Mouse (Mus musculus): Measurements from ENCODE around the gene Cd164l2.
A peak's percentile ranks its signal among the peaks of the same experiment; 100 is the strongest.

The Cd164l2 gene

DNA sequence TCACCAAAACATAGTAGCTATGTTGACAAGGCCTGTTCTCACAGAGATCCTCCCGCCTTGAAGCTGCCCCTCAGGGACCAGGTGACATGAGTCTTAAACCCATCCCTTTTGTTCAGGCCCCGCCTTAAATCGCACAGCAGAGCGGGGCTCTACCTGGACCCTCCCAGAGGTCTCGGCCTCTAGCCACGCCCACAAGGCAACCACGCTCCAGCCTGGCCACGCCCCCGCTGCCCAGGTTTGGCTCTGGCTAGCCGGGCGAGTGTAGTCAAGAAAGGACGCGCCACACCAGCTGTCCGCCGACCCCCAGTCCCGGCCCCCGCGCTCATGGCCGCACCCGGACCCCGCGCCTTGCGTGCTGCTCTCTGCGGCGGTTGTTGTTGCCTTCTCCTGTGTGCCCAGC lies 8.7 kb downstream of the Cd164l2 start:
- DNase-seq (ENCODE audit: low spot score in 2 of 2), result no peak

GRCm38 (mm10) chr4:133221701-133222100 lies 9.8 kb downstream of the Cd164l2 start:
- DNase-seq (ENCODE audit: low spot score in 2 of 2), result no peak

DNA sequence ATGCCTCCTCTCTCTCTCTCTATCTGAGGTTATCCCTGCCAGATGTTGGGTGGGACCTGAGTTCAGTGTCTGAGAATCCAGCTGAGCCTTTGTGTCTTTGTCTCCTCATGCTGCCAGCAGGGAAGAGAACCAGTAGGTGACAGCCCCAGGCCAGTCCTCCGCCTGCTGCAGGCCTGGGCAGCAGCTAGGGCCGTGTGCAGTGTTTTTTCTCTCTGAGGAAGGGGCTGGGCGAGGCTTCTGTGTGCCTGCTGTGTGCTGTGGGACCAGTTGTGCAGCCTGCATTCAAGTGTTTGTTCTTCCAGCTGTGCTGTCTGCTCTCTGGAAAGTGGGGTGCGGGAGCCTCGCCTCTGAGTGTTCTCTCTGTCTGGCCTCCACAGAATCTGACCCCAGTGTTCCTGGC lies 11.9 kb downstream of the Cd164l2 start:
- DNase-seq (ENCODE audit: low spot score in 2 of 2), result no peak

DNA sequence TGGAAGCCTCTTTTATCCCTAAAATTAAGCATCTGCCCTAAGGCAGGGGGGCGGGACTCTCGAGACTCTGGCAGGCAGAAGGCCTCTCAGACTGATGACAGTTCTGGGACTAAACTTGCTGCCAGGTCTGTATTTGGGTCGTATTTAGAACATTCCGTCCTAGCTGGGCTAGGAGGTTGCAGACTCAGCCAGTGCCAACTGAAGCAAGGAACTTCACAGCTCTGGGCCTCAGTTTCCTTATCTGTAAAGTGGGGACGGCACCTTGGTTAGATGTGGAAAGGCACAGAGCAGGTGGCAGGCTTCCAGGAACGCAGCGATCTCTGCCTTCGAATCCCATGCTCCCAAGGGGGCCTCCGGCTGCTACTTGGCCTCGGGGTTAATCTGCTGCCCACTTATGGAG lies 14.1 kb downstream of the Cd164l2 start:
- DNase-seq (ENCODE audit: low spot score in 2 of 2), result no peak

- no peak for DNase-seq (ENCODE audit: low spot score in 2 of 2)
These were observed 15.7 kb downstream of the Cd164l2 start for GRCm38 (mm10) chr4:133227636-133228035.

- no peak for DNase-seq (ENCODE audit: low spot score in 2 of 2)
These were observed 17.7 kb downstream of the Cd164l2 start for GRCm38 (mm10) chr4:133229582-133229981.

DNA sequence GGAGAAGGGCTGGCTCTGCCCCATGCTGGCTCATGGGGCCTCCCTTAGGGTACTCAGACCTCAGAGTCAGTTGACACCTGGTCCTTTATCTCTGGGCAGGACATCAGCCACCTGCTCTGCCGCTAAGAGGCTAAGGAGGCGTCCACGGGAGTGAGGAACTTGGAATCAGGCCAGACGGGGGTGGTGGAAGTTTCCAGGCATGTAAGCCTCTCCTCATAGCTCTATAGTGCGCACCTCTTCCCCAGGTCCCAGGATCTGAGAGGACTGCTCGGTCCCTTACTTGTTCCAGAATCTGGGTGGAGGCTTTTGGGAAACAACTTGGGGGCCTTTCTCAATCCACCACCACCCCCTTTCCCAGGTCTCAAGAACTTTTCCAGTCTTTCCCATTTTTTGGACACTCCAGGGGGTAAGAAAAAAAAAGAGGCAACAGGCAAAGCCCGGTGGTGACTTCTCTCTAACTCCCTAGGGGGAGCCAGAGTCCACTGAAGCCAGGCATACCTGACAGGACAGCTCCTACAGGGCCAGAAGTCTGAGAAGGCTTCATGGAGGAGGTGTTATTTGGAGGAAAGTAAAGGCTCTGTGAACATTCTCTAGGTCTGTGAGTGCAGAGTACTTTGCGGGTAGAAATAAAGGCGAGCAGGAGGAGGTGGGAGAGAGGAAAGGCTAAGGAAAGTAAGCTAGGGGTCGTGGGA lies 21.5 kb downstream of the Cd164l2 start:
- no peak for DNase-seq (ENCODE audit: low spot score in 2 of 2)

GRCm38 (mm10) chr4:133234771-133235170 lies 22.8 kb downstream of the Cd164l2 start:
- DNase-seq (ENCODE audit: low spot score in 2 of 2), result no peak

DNA sequence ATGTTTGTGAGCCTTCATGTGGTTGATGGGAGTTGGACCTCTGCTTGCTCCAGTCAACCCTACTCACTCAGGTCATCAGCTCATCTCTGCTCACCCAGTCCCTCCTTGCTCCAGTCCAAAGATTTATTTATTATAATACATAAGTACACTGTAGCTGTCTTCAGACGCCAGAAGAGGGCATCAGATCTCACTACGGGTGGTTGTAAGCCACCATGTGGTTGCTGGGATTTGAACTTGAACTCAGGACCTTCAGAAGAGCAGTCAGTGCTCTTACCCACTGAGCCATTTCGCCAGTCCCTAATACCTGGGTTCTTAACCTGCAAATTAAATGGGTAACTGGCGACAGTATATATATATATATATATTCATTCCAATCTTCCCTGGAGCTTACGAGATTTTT lies 23.5 kb downstream of the Cd164l2 start:
- no peak for DNase-seq (ENCODE audit: low spot score in 2 of 2)

DNA sequence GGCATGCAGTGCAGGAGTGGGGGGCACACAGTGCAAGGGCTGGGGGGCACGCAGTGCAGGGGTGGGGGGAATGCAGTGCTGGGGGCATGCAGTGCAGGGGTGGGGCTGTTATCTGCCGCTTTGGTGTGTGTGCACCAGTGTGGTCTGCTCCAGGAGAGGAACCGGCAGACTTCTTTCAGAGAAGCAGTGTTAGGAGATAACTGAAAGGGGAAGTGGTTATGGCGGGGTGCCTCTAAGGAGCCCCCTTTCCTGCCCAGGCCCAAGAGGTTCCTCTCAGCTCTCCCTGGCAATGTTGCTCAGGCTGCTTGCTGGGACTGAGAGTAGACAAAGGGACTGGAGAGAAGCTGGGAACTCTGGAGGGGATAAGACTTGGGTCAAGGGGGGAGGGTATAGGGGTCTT lies 26.0 kb downstream of the Cd164l2 start:
- no peak for DNase-seq (ENCODE audit: low spot score in 2 of 2)

- no peak for DNase-seq (ENCODE audit: low spot score in 2 of 2)
These were observed 28.6 kb downstream of the Cd164l2 start, which contains the start of gene Map3k6 for GRCm38 (mm10) chr4:133240490-133240921. TSS of gene Map3k6 (plus strand) at chr4:133240818.

GRCm38 (mm10) chr4:133240934-133241908 lies 29.3 kb downstream of the Cd164l2 start:
- DNase-seq (ENCODE audit: low spot score in 2 of 2), result peak; percentile 89 to 90

GRCm38 (mm10) chr4:133241910-133242309 lies 30.0 kb downstream of the Cd164l2 start:
- no peak for DNase-seq (ENCODE audit: low spot score in 2 of 2)

- DNase-seq (ENCODE audit: low spot score in 2 of 2), result no peak
These were observed 30.8 kb downstream of the Cd164l2 start for GRCm38 (mm10) chr4:133242710-133243109.

DNA sequence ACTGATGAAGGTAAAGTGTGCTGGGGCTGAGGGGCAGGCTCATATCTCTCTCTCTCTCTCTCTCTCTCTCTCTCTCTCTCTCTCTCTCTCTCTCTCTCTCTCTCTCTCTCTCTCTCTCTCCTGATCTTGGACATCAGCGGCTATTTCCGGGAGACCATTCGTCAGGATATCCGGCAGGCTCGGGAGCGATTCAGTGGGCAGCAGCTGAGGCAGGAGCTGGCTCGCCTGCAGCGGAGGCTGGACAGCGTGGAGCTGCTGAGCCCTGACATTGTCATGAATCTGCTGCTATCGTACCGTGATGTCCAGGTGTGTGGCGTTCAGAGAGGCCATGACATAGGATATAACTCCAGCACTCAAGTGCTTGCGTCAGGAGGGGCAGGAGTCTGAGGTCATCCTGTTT lies 31.6 kb downstream of the Cd164l2 start:
- DNase-seq (ENCODE audit: low spot score in 2 of 2), result no peak

DNA sequence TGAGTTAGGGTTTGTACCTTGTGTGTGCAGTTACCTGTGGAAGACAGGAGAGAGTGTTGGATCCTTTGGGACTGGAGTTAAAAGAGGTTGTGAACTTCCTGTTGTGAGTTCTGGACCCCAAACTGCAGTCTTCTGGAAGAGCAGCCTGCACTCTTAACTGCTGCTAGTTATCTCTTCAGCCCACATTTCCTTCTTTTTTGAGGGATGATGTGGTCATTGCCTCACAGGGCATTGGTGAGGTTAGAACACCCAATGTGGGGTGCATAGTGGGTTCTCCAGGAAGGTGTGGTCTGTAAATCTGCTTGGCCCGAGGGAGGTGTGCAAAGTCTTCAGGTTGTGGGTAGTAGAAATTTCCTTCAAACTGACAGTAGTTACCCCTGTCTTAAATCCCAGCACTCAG lies 32.4 kb downstream of the Cd164l2 start:
- DNase-seq (ENCODE audit: low spot score in 2 of 2), result no peak

DNA sequence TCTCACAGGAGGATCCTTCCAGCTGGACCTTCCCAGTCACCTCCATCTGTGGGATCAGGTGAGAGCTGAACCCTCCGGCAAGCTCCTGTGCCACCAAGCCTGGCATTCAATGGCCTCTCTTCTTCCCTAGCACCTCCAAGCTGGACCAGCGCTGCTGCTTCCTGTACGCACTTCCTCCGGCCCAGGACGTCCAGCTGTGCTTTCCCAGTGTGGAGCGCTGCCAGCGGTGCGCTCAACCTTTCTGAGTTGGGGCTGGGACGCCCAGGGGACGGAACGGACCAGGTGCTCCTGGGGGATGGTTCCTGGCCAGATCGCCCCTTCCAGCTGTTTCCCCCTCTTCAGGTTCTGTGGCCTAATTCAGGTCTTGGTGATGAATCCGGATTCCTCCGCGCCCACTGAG lies 35.1 kb downstream of the Cd164l2 start:
- DNase-seq (ENCODE audit: low spot score in 2 of 2), result no peak

DNA sequence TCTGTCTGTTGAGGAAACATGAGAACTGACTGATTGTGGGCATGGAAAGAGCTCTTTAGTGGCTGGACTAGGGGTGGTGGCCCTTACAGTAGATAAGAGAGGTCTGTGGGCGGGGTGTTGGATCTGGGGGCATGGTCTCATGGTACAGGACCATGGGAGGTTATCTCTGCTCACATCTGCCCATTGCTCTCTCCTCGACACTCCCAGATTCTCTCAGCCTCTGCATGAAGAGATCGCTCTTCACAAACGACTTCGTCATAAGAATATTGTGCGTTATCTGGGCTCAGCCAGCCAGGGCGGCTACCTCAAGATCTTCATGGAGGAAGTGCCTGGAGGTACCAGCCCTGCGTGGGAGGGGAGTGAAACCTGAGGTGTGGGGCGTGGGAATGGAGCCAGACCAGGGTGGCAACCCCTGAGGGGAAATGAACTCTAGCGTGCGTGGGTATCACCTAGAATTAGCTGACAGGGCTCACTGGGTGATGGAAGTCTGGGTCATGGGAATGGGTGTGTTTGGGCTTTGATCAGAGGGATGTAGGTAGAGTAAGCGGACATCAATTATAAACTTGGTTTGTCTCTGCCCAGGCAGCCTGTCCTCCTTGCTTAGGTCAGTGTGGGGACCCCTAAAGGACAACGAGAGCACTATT lies 36.0 kb downstream of the Cd164l2 start:
- no peak for DNase-seq (ENCODE audit: low spot score in 2 of 2)

DNA sequence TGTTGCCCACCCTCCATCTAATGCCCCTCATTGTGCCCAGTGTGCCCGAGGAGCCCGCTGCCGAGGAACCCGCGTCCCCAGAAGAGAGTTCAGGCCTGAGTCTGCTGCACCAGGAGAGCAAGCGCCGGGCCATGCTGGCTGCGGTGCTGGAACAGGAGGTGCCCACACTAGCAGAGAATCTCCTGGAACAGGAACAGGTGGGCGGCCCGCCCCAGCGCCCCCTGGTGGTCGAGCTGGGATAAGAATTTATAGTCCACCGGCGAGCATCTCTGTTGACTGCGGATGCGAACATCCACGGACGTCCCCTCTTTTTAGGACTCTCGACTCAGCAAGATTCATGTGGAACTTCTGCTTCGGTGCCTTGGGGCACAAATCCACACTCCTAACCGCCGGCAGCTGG lies 38.7 kb downstream of the Cd164l2 start:
- peak; percentile 78 to 79 for DNase-seq (ENCODE audit: low spot score in 2 of 2)

- DNase-seq (ENCODE audit: low spot score in 2 of 2), result no peak
These were observed 39.3 kb downstream of the Cd164l2 start for GRCm38 (mm10) chr4:133251214-133251613.

DNA sequence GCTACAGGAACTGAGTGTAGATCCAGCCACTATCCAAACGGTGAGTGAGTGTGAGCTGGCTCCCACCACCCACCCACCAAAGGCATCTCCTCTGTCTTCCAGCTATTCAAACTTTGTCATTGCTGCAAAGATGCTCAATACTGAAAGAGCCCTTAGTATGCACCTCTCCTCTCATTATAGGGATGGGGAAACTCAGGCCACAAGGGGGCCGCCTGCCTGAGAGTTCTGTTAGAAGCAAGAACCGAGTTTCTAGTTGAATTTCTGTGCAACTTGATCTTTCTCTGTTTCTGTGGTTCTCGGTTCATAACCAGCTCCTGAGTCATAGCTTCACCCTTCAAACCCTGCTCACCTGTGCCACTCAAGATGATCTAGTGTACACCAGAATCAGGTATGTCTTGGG lies 40.2 kb downstream of the Cd164l2 start:
- DNase-seq (ENCODE audit: low spot score in 2 of 2), result no peak

DNA sequence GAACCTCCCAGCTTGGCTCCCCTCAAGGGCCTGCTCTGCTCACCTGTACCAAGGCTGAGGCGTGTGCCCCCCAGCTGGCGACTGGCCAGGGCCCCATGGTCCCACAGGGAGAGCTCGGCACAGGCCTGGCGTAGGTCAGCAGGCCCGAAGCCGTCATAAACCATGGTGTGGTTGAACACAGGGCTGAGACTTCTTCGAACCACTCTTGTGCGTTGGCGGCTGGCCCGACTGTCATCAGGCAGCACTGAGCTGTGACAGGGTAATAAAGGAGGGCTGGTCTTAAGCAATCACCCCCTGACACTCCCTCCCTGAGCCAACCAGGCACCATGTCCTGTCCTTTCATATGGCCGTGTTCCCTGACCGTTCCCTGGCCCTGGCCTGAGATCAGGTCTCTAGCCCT lies 41.5 kb downstream of the Cd164l2 start:
- DNase-seq (ENCODE audit: low spot score in 2 of 2), result no peak
